Mouse (Mus musculus) forebrain, embryonic 16.5 days (tissue): Measurements from ENCODE around the gene Cdk4. TPM values are rescaled to one million over a fixed set of nuclear protein-coding genes. Genes with fewer than 3 reads are reported as not detected.
"Not testable (repeated sequence)": the region's sequence is repeated elsewhere in the genome, so short reads cannot be mapped to it uniquely, and the experiment has no call there.

Experiments
- ATAC-seq: fragments of 200-750 bp; cut with Nextera tagmentation; 2 replicates; pipeline ENCODE4 v1.8.0; 2017; ENCODE audit warnings: mild to moderate bottlenecking, moderate library complexity
- H3K27ac ChIP-seq: fragments of 300-500 bp; sonication (generic); 2 replicates; pipeline ENCODE4 v1.5.1; 2014; ENCODE audit warnings: low read length, control low read depth
- H3K27me3 ChIP-seq: fragments of 300-500 bp; sonication (generic); replicated peaks from 2 replicates; pipeline ENCODE4 v1.6.1; 2014; ENCODE audit warnings: low read length; ENCODE audit not compliant: control insufficient read depth, insufficient read depth
- H3K36me3 ChIP-seq: fragments of 300-500 bp; sonication (generic); 2 replicates; pipeline ENCODE4 v1.6.1; 2014; ENCODE audit not compliant: control insufficient read depth, insufficient read depth
- H3K4me1 ChIP-seq: fragments of 300-500 bp; sonication (generic); replicated peaks from 2 replicates; pipeline ENCODE4 v1.6.1; 2014; ENCODE audit warnings: low read length; ENCODE audit not compliant: control insufficient read depth, insufficient read depth
- H3K4me2 ChIP-seq: fragments of 300-500 bp; sonication (generic); 2 replicates; pipeline ENCODE4 v1.6.1; 2014; ENCODE audit warnings: mild to moderate bottlenecking, low read length, control low read depth
- H3K4me3 ChIP-seq: fragments of 300-500 bp; sonication (generic); replicated peaks from 2 replicates; pipeline ENCODE4 v1.5.1; 2014; ENCODE audit warnings: mild to moderate bottlenecking, low read length, control low read depth
- H3K9ac ChIP-seq: fragments of 300-500 bp; sonication (generic); replicated peaks from 2 replicates; pipeline ENCODE4 v1.6.1; 2014; ENCODE audit warnings: low read depth, low read length, control low read depth
- H3K9me3 ChIP-seq: fragments of 300-500 bp; sonication (generic); 2 replicates; pipeline ENCODE4 v1.6.1; 2016; ENCODE audit warnings: low read length; ENCODE audit not compliant: control insufficient read depth
- WGBS: fragments of 180-500 bp; shearing (Covaris S2); extraction: QIAGEN DNeasy Blood & Tissue Kit; methylation state at CpG from one replicate; pipeline ENCODE4 v1.1.7; 2014; 5-methylcytosine and 5-hydroxymethylcytosine counted together
- polyA plus RNA-seq: library from polyadenylated mRNA; unstranded; fragments of >200 nt; fragmentation: Nextera tagmentation; extraction: Ambion mirVana; gene quantifications from 2 replicates; pipeline ENCODE4 v1.2.1, GENCODE M21; 2015

The Cdk4 gene
- polyA plus RNA-seq, 1 experiment from 2014 or later, result 1,494 TPM

DNA sequence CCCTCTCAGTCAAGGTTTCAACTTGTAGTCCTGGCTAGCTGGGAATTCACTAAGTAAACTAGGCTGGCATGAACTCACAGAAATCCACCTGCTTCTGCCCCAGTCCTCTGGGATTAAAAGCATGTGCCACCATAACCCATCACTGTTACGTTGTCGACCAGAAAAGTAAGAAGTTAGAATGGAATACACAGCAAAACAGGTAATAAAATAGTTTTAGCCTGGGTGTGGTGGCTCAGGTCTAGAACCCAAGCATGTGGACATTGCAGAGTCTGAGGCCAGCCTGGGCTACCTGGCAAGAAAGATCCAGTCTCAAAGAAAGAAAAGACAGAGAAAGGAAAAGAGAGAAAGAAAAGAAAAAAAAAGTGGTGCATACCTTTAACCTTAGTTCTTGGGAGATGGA lies 1.8 kb upstream of the Cdk4 start:
- Histone ChIP-seq H3K9me3 (no peaks in the 10 kb centered on the region), H3K4me2 (peak overlapping the region; percentile 83), H3K4me3 (no peak overlapping the region), H3K27ac (peak overlapping the region; percentile 97), H3K27me3 (no peaks in the 10 kb centered on the region), H3K36me3 (peaks cover 16% of the 10 kb centered on the region), H3K9ac (no peak overlapping the region), H3K4me1 (peaks cover 41% of the 10 kb centered on the region)
- ATAC-seq, result no peak
- WGBS, result 62% methylated on average over 2 of the region's 2 CpGs

- not testable (repeated sequence) for H3K27ac ChIP-seq, H3K4me2 ChIP-seq, ATAC-seq, H3K9ac ChIP-seq, H3K4me3 ChIP-seq, H3K27me3 ChIP-seq, H3K9me3 ChIP-seq
- peaks cover 21% of the 10 kb centered on the region for H3K36me3 ChIP-seq
- H3K4me1 ChIP-seq, result peaks cover 41% of the 10 kb centered on the region
- 92% methylated on average over 4 of the region's 4 CpGs for WGBS
Measured at GRCm38 (mm10) chr10:127062101-127062500, 1.2 kb upstream of the Cdk4 start.

- peak overlapping the region; percentile 87 for H3K27ac ChIP-seq
- no peak overlapping the region for H3K9ac ChIP-seq
- no peaks in the 10 kb centered on the region for H3K9me3 ChIP-seq
- H3K4me2 ChIP-seq, result no peak overlapping the region; the same call in 1 of the 2 replicates
- H3K4me1 ChIP-seq, result peaks cover 41% of the 10 kb centered on the region
- no peak for ATAC-seq
- H3K4me3 ChIP-seq, result no peak overlapping the region; the same call in 1 of the 2 replicates
- H3K36me3 ChIP-seq, result peaks cover 25% of the 10 kb centered on the region
- 76% methylated on average over 5 of the region's 5 CpGs for WGBS
- H3K27me3 ChIP-seq, result no peaks in the 10 kb centered on the region
Measured at GRCm38 (mm10) chr10:127062503-127062902, 831 bp upstream of the Cdk4 start.

DNA sequence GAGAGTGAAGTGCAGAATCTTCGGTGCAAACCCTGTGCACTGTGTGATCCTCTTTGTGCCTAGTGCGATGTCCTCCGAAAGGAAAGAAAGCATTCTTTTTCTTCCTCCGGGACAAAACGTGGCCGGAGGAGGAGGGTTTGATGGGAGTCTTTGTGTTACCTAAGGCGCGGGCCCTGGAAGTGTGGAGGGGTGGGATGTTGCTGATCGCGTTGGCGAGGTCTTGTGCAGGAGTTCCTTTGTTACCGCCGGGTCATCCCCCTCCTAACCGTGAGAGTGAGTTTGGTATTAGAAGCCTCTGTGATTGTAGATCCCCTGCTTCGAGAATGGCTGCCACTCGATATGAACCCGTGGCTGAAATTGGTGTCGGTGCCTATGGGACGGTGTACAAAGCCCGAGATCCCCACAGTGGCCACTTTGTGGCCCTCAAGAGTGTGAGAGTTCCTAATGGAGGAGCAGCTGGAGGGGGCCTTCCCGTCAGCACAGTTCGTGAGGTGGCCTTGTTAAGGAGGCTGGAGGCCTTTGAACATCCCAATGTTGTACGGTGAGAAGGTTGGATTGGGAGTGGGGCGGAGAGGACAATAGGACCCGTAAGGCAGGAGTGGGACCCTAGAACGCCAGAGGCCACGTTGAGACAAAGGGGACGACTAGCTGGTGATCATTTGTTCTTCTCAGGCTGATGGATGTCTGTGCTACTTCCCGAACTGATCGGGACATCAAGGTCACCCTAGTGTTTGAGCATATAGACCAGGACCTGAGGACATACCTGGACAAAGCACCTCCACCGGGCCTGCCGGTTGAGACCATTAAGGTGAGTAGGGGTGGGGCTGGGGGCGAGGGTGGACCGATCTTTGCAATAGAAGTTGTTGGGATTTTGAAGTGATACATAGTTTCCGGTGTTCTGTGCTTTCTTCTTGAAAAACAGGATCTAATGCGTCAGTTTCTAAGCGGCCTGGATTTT lies 858 bp downstream of the Cdk4 start:
- peak overlapping the region; percentile 94 for H3K9ac ChIP-seq
- H3K36me3 ChIP-seq, result peaks cover 35% of the 10 kb centered on the region
- H3K4me3 ChIP-seq, result peak overlapping the region; percentile 85
- no peaks in the 10 kb centered on the region for H3K27me3 ChIP-seq
- H3K27ac ChIP-seq, result peak overlapping the region; percentile 91
- H3K4me2 ChIP-seq, result peak overlapping the region; percentile 87
- 10% methylated on average over 37 of the region's 37 CpGs for WGBS
- H3K4me1 ChIP-seq, result peaks cover 40% of the 10 kb centered on the region
- ATAC-seq, result 0 out of 2 replicates have a peak, but pooled peaks have one; percentile 0
- H3K9me3 ChIP-seq, result no peaks in the 10 kb centered on the region

DNA sequence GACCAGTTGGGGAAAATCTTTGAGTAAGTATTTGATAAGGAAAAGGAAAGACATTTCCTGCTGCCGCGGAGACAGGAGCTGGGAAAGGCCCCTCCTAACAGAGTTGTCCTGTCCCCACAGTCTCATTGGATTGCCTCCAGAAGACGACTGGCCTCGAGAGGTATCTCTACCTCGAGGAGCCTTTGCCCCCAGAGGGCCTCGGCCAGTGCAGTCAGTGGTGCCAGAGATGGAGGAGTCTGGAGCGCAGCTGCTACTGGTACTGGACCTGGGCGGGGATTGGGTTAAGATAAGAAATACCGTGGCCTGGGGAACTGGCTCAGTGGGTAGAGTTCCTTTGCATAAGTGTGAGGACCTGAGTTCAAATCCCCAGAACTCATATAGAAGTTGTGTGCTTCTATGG lies 2.6 kb downstream of the Cdk4 start:
- H3K27ac ChIP-seq, result no peak overlapping the region
- 90% methylated on average over 9 of the region's 9 CpGs for WGBS

DNA sequence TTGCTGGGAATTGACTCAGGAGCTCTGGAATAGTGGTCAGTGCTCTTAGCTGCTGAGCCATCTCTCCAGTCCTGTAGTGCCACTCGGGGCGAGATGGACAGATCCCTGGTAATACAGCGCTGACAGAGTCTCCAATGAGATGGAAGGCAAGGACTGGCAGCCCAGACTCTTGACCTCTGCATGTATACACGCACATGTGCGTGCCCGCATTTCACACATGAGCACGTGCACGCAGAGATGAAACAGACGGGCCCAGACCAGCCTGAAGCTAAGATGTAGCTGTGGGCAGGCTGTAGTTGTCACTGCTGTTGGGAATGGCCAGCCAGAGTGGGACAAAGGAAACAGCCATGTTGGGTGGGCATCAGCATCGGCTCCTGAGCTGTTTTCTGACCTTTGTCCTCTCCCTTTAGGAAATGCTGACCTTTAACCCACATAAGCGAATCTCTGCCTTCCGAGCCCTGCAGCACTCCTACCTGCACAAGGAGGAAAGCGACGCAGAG lies 3.2 kb downstream of the Cdk4 start:
- Histone ChIP-seq H3K9me3 (no peaks in the 10 kb centered on the region), H3K36me3 (peaks cover 35% of the 10 kb centered on the region), H3K4me1 (peaks cover 41% of the 10 kb centered on the region), H3K9ac (no peak overlapping the region), H3K27me3 (no peaks in the 10 kb centered on the region), H3K4me3 (no peak overlapping the region), H3K4me2 (no peak overlapping the region), H3K27ac (no peak overlapping the region)
- WGBS, result 88% methylated on average over 14 of the region's 14 CpGs
- no peak for ATAC-seq

More for the DNA sequence above, 2.6 kb downstream of the Cdk4 start:
- Histone ChIP-seq H3K9me3 (no peaks in the 10 kb centered on the region), H3K27me3 (no peaks in the 10 kb centered on the region), H3K4me1 (peaks cover 41% of the 10 kb centered on the region), H3K36me3 (peaks cover 35% of the 10 kb centered on the region), H3K9ac (no peak overlapping the region), H3K4me3 (no peak overlapping the region), H3K4me2 (no peak overlapping the region)
- ATAC-seq, result no peak

DNA sequence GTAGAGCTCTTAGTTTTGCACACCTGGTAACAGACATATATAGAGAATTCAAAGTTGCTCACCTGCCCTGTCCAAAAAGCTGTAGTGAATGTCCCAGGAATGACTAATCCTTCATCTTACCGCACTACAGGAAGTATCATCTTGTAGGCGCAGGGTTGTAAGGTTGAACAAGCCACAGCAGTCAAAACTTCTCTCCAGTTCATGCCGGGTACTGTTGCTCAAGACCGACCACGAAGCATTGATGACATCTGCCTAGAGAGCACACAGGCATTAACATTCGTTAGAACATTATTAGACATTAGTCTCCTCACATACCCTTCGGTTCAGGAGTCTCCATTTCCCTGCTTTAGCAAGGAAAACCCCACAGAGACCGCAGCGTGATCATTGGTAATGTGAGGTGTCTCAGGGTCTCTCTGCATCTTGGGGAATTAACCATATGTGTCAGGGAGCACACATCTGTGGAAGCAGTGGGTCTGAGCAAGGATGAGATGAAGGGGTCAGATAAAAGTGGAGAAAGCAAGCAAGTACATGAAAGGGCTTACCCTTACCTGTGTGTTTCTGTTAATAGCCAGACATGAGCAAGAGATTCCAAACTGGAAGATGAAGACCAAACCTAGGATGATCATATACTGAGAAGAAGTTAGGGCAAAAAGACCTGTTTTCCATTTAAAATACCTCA lies 5.2 kb downstream of the Cdk4 start:
- H3K36me3 ChIP-seq, result peaks cover 35% of the 10 kb centered on the region
- H3K4me2 ChIP-seq, result peak overlapping the region; percentile 99
- peak overlapping the region; percentile 82 for H3K4me3 ChIP-seq
- ATAC-seq, result no peak
- H3K27me3 ChIP-seq, result no peaks in the 10 kb centered on the region
- no peak overlapping the region for H3K9ac ChIP-seq
- H3K9me3 ChIP-seq, result no peaks in the 10 kb centered on the region
- 77% methylated on average over 9 of the region's 9 CpGs for WGBS
- H3K27ac ChIP-seq, result no peak overlapping the region
- peaks cover 35% of the 10 kb centered on the region for H3K4me1 ChIP-seq

DNA sequence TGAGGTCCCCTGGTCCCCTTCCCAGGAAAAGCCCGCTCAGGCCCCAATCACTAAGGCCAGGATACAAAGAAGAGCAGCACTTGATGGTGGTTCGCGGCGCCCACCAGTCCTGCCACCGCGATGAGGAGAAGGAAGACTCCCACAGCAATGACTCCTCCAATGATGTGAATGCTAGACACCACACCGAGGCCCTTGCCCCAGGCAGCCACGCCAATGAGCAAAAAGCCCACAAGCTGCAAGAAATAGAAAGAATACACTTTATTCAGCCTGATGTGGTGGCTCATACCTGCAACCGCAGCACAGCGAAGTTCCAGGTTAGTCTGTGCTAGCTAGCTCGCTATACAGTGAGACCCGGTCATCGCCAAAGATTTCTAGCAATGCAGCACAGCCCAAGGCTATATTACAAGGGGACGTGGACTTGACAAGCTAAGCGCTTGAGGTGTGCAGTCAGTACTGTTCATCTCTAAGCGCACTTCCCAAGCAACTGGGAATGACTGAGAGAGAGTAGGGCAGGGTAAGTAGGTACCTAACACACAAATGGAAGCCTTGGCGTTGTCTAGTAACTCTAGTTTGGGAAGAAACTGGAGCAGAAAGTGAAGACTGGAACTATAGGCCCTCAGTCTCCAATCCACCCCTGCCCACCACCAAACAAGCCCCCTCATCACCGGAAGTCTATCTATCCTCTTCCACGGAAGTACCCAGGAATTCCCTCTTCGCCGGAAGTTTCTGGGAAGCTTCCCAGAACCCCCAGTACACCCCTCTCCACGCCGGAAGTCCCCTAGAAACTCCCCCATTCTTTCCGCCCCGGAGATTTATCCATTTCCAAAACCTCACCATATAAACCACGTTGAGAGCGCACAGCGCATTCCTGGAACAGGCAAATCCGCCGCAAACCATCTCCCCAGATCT lies 6.2 kb downstream of the Cdk4 start:
- Histone ChIP-seq H3K4me3 (peak overlapping the region; percentile 82), H3K9ac (peak overlapping the region; percentile 69), H3K4me1 (peaks cover 34% of the 10 kb centered on the region), H3K27me3 (no peaks in the 10 kb centered on the region), H3K27ac (peak overlapping the region; percentile 93), H3K36me3 (peaks cover 35% of the 10 kb centered on the region), H3K4me2 (peak overlapping the region; percentile 99), H3K9me3 (no peaks in the 10 kb centered on the region)
- ATAC-seq, result peak; percentile 84
- 8% methylated on average over 30 of the region's 30 CpGs for WGBS
